Mouse (Mus musculus): ENCODE data around the gene Nradd. TPM values are rescaled to one million over a fixed set of nuclear protein-coding genes. Genes with fewer than 3 reads are reported as not detected.
A peak's percentile ranks its signal among the peaks of the same experiment; 100 is the strongest.

The Nradd gene
- polyA plus RNA-seq, 1 experiment = 5.5 TPM

DNA sequence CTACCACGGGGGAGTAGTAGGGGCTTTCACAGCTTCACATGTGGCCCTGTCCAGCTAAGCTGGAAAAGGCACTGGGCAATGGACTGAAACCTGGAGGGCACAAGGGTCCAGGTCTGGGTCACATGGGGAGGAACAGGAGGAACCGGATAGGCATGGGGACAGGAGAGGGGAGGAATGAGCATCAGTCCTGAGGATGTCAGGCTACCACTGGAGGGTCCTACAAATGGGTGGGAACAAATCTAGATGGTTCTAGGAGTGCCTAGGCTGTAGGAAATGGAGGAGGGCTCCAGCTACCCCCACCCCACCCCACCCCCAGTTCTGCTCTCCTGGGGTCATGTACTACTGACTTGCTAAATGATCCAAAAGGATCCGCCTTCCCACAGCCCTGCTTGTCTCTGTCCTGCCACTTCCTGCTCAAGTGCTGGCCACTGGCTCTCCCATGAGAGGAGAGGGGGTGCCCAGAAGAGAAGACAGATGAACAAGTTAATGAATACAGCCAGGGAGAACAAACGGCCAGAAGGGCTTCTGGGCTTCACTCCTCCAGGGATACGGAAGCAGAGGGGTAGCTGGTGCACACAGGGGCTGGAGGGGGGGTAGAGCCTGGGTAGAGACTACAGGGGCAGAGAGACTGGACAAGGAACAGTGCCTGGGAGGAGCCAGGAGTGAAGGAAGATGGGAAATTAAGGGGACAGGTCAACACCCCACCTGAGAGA is 18.7 kb upstream of the Nradd start:
- Histone ChIP-seq H3K4me1 (ENCODE audit: control insufficient read depth, insufficient read depth, insufficient read length) (peaks cover 23% of the 10 kb centered on the region; the same call in 1 of the 2 replicates), H3K27me3 (ENCODE audit: control insufficient read depth, insufficient read depth, low read length) (no peaks in the 10 kb centered on the region), H3K36me3 (ENCODE audit: control insufficient read depth, insufficient read depth, low read length) (peaks cover 8% of the 10 kb centered on the region), H3K4me3 (ENCODE audit: extremely low read depth, insufficient read depth, insufficient read length) (no peak overlapping the region), H3K27ac (ENCODE audit: insufficient read depth, low read length) (no peak overlapping the region)
- no peak for DNase-seq (ENCODE audit: low read depth in 1 of 2, low spot score in 2 of 2)
- 81% methylated on average over 5 of the region's 5 CpGs for WGBS
- no peak for TF ChIP-seq CTCF (IDR thresholded peaks at IDR 0.05; ENCODE audit: extremely low read depth, insufficient read depth, insufficient read length, insufficient replicate concordance)
- no peak for TF ChIP-seq POLR2A (IDR thresholded peaks at IDR 0.05; ENCODE audit: low read depth, low read length)

DNA sequence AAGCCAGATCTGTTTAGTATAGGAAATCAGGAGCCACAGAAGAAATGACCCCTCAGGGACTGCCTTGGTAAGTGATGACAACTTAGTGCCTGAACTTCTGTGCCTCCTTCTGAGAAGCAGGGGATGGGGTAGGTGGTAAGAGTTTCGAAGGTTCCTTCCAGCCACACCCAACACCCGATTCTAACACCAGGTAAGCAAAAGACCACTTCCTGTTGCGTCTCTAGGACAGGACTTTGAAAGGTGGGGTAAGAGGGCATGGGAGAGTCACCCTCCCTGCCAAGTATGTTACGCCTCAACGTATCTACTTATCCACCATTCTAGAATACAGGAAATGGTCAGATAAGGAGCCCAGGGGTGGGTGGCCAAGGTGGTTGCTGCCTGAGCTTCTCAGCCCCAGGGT is 16.8 kb upstream of the Nradd start:
- WGBS = 51% methylated on average over 5 of the region's 5 CpGs

DNA sequence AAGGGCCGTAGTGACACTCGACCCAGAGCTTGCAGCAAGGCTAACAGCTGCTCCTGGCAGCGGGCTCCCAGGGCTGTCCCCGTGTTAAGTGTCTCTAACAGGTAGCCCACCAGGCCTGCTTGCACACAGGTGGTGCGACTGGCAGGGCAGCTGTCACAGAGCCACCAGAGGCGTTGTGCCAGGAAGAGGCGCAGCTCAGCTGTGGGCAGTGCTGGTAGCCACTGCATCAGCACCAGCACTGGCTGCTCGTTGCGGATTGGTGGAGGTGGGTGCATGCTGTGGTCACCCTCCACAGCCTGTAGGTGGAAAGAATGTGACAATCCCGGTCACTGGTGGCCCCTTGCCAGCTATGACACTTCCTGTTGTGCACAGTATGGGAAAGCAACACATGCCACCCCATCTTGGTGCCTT is 14.4 kb upstream of the Nradd start:
- TF ChIP-seq CTCF (IDR thresholded peaks at IDR 0.05; ENCODE audit: extremely low read depth, insufficient read depth, insufficient read length, insufficient replicate concordance) = no peak
- no peak for TF ChIP-seq POLR2A (IDR thresholded peaks at IDR 0.05; ENCODE audit: low read depth, low read length)
- Histone ChIP-seq H3K4me3 (ENCODE audit: extremely low read depth, insufficient read depth, insufficient read length) (no peak overlapping the region), H3K27ac (ENCODE audit: insufficient read depth, low read length) (no peak overlapping the region), H3K36me3 (ENCODE audit: control insufficient read depth, insufficient read depth, low read length) (peaks cover 21% of the 10 kb centered on the region), H3K27me3 (ENCODE audit: control insufficient read depth, insufficient read depth, low read length) (no peaks in the 10 kb centered on the region), H3K4me1 (ENCODE audit: control insufficient read depth, insufficient read depth, insufficient read length) (peaks cover 7% of the 10 kb centered on the region; the same call in 1 of the 2 replicates)
- WGBS = 92% methylated on average over 10 of the region's 10 CpGs
- DNase-seq (ENCODE audit: low read depth in 1 of 2, low spot score in 2 of 2) = no peak

More for the DNA sequence above, 16.8 kb upstream of the Nradd start:
- H3K27me3 ChIP-seq (ENCODE audit: control insufficient read depth, insufficient read depth, low read length) = no peaks in the 10 kb centered on the region
- no peak overlapping the region for H3K4me3 ChIP-seq (ENCODE audit: extremely low read depth, insufficient read depth, insufficient read length)
- peaks cover 23% of the 10 kb centered on the region; the same call in 1 of the 2 replicates for H3K4me1 ChIP-seq (ENCODE audit: control insufficient read depth, insufficient read depth, insufficient read length)
- peaks cover 18% of the 10 kb centered on the region for H3K36me3 ChIP-seq (ENCODE audit: control insufficient read depth, insufficient read depth, low read length)
- no peak for DNase-seq (ENCODE audit: low read depth in 1 of 2, low spot score in 2 of 2)
- H3K27ac ChIP-seq (ENCODE audit: insufficient read depth, low read length) = peak overlapping the region; percentile 36
- TF ChIP-seq POLR2A (IDR thresholded peaks at IDR 0.05; ENCODE audit: low read depth, low read length) = no peak
- no peak for TF ChIP-seq CTCF (IDR thresholded peaks at IDR 0.05; ENCODE audit: extremely low read depth, insufficient read depth, insufficient read length, insufficient replicate concordance)

DNA sequence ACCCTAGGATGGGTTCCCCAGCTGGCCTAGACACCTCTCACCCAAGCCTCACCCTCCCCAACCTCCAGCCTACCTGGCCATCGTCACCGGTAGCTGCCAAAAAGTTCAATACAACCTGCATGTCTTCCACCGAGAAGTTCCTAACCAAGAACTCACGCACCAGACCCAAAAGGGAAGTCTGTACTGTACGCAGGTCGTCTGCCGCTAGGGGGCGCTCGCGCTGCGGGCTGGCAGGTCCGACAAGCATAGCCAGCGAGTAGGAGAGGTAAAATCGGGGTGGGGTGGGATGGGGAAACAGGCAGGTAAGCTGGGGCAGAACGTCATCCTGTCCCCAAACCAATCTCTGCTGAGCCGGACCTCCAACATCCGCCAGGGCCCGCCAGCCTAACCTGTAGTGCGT is 11.0 kb upstream of the Nradd start:
- Histone ChIP-seq H3K4me1 (ENCODE audit: control insufficient read depth, insufficient read depth, insufficient read length) (no peaks in the 10 kb centered on the region), H3K27ac (ENCODE audit: insufficient read depth, low read length) (no peak overlapping the region), H3K36me3 (ENCODE audit: control insufficient read depth, insufficient read depth, low read length) (peaks cover 31% of the 10 kb centered on the region), H3K27me3 (ENCODE audit: control insufficient read depth, insufficient read depth, low read length) (no peaks in the 10 kb centered on the region), H3K4me3 (ENCODE audit: extremely low read depth, insufficient read depth, insufficient read length) (no peak overlapping the region)
- TF ChIP-seq CTCF (IDR thresholded peaks at IDR 0.05; ENCODE audit: extremely low read depth, insufficient read depth, insufficient read length, insufficient replicate concordance) = peak; percentile 99
- no peak for TF ChIP-seq POLR2A (IDR thresholded peaks at IDR 0.05; ENCODE audit: low read depth, low read length)
- DNase-seq (ENCODE audit: low read depth in 1 of 2, low spot score in 2 of 2) = peak; percentile 58 to 89
- 18% methylated on average over 19 of the region's 19 CpGs for WGBS

DNA sequence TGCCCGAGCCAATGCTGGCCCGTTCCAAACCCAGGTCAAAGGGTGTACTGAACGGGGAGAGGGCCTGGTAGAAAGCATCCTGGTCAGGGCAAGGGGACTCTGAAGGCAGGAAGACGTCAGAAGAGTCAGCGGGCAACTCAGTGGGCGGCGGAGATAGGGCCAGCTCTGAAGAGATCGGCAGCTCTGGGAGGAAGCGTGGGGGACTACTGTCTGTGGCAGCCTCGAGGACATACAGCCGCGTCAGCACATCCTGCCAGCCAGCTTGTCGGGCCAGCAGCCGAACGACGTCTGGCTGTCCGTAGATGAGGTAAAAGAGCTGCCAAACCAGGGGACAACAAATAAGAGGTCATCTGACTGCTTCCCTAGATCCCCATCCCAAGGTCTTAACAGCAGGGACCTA is 9.6 kb upstream of the Nradd start:
- H3K36me3 ChIP-seq (ENCODE audit: control insufficient read depth, insufficient read depth, low read length) = peaks cover 40% of the 10 kb centered on the region

DNA sequence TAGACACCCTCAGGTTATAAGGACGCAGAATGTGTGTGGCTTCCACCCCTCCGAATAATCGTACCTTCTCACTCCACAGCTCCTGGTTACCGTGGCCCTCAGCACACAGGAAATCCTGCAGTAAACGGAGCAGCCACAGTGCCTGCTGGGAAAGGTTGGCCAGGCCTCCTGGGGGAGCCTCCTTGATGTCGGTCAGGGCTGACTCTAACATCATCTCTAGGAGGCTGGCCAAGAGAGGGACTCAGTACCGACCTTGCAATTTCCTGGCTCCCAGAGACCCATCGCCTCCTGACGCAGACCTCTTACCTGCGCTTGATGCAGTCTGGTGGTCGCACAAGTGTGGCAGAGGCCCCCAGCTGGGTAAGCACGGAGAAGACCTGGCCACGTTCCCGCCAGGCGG is 8.4 kb upstream of the Nradd start:
- DNase-seq (ENCODE audit: low read depth in 1 of 2, low spot score in 2 of 2) = no peak
- H3K27ac ChIP-seq (ENCODE audit: insufficient read depth, low read length) = no peak overlapping the region
- TF ChIP-seq CTCF (IDR thresholded peaks at IDR 0.05; ENCODE audit: extremely low read depth, insufficient read depth, insufficient read length, insufficient replicate concordance) (no peak), POLR2A (IDR thresholded peaks at IDR 0.05; ENCODE audit: low read depth, low read length) (no peak)
- peaks cover 41% of the 10 kb centered on the region for H3K36me3 ChIP-seq (ENCODE audit: control insufficient read depth, insufficient read depth, low read length)
- H3K4me3 ChIP-seq (ENCODE audit: extremely low read depth, insufficient read depth, insufficient read length) = no peak overlapping the region
- no peaks in the 10 kb centered on the region for H3K4me1 ChIP-seq (ENCODE audit: control insufficient read depth, insufficient read depth, insufficient read length)
- H3K27me3 ChIP-seq (ENCODE audit: control insufficient read depth, insufficient read depth, low read length) = no peaks in the 10 kb centered on the region
- 93% methylated on average over 15 of the region's 15 CpGs for WGBS

More for the DNA sequence above, 9.6 kb upstream of the Nradd start:
- no peaks in the 10 kb centered on the region for H3K4me1 ChIP-seq (ENCODE audit: control insufficient read depth, insufficient read depth, insufficient read length)
- WGBS = 88% methylated on average over 17 of the region's 17 CpGs
- no peak for TF ChIP-seq POLR2A (IDR thresholded peaks at IDR 0.05; ENCODE audit: low read depth, low read length)
- TF ChIP-seq CTCF (IDR thresholded peaks at IDR 0.05; ENCODE audit: extremely low read depth, insufficient read depth, insufficient read length, insufficient replicate concordance) = no peak
- no peak overlapping the region for H3K4me3 ChIP-seq (ENCODE audit: extremely low read depth, insufficient read depth, insufficient read length)
- H3K27ac ChIP-seq (ENCODE audit: insufficient read depth, low read length) = no peak overlapping the region
- DNase-seq (ENCODE audit: low read depth in 1 of 2, low spot score in 2 of 2) = no peak
- H3K27me3 ChIP-seq (ENCODE audit: control insufficient read depth, insufficient read depth, low read length) = no peaks in the 10 kb centered on the region

DNA sequence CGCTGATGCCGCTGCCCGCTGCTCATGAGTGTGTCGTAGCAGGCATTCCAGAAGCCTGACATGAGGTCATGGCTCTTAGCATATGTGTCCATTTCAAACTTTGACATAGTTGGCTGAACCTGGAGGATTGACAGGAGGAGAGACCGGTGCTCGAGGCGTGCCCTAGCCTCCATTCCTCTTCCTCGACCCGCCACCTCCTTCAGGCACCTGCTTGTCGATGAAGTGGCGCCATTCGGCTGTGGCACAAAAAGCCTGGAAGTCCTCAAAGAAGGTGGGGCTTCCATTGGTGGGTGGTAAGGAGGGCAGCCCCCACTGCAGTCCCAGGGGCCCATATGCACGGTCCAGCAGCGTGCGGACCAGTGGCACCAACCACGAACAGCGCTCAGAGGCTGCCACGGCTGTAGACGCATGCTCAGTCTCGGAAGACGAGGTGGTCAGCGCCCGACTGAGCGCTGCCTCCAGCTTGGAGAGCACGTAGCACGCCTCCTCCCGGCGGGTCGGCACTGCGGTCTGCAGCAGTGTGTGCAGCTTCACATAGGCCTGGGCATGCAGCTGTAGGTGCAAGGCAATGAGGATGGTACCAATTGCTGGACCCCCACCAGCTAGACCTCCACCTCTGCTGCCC is 7.5 kb upstream of the Nradd start:
- H3K4me1 ChIP-seq (ENCODE audit: control insufficient read depth, insufficient read depth, insufficient read length) = no peaks in the 10 kb centered on the region
- no peak for DNase-seq (ENCODE audit: low read depth in 1 of 2, low spot score in 2 of 2)
- H3K4me3 ChIP-seq (ENCODE audit: extremely low read depth, insufficient read depth, insufficient read length) = no peak overlapping the region
- WGBS = 93% methylated on average over 30 of the region's 30 CpGs
- no peak for TF ChIP-seq CTCF (IDR thresholded peaks at IDR 0.05; ENCODE audit: extremely low read depth, insufficient read depth, insufficient read length, insufficient replicate concordance)
- no peak for TF ChIP-seq POLR2A (IDR thresholded peaks at IDR 0.05; ENCODE audit: low read depth, low read length)
- H3K36me3 ChIP-seq (ENCODE audit: control insufficient read depth, insufficient read depth, low read length) = peaks cover 45% of the 10 kb centered on the region
- no peaks in the 10 kb centered on the region for H3K27me3 ChIP-seq (ENCODE audit: control insufficient read depth, insufficient read depth, low read length)
- H3K27ac ChIP-seq (ENCODE audit: insufficient read depth, low read length) = no peak overlapping the region
